Mouse (Mus musculus): Measurements from ENCODE around the gene Rps27. TPM values are rescaled to one million over a fixed set of nuclear protein-coding genes. Genes with fewer than 3 reads are reported as not detected.

Gene Rps27
- polyA plus RNA-seq, 1 experiment from 2014 or later = 1,915 TPM

- H3K4me2 ChIP-seq (replicated peaks) = no peak overlapping the region
- no peak overlapping the region for H3K9ac ChIP-seq
- ATAC-seq (ENCODE audit: insufficient number of reproducible peaks, low FRiP score, low TSS enrichment, low read depth) = no peak
- no peak overlapping the region for H3K27ac ChIP-seq (replicated peaks)
- no peaks in the 10 kb centered on the region for H3K9me3 ChIP-seq (replicated peaks)
- H3K4me1 ChIP-seq = peaks cover 11% of the 10 kb centered on the region
- H3K4me3 ChIP-seq (replicated peaks) = no peak overlapping the region
- H3K27me3 ChIP-seq = no peaks in the 10 kb centered on the region
- 79% methylated on average over 10 of the region's 10 CpGs for WGBS
- peaks cover 25% of the 10 kb centered on the region for H3K36me3 ChIP-seq
Observed at GRCm38 (mm10) chr3:90224331-90224730, 10.9 kb upstream of the Rps27 start.

GRCm38 (mm10) chr3:90222941-90223340 is 9.5 kb upstream of the Rps27 start:
- no peak overlapping the region for H3K27ac ChIP-seq (replicated peaks)
- no peak overlapping the region for H3K9ac ChIP-seq
- WGBS = 81% methylated on average over 3 of the region's 3 CpGs
- H3K4me2 ChIP-seq (replicated peaks) = no peak overlapping the region
- H3K9me3 ChIP-seq (replicated peaks) = no peaks in the 10 kb centered on the region
- peaks cover 11% of the 10 kb centered on the region for H3K4me1 ChIP-seq
- no peaks in the 10 kb centered on the region for H3K27me3 ChIP-seq
- H3K4me3 ChIP-seq (replicated peaks) = no peak overlapping the region
- no peak for ATAC-seq (ENCODE audit: insufficient number of reproducible peaks, low FRiP score, low TSS enrichment, low read depth)
- peaks cover 25% of the 10 kb centered on the region for H3K36me3 ChIP-seq

GRCm38 (mm10) chr3:90222455-90222854 is 9.0 kb upstream of the Rps27 start:
- no peak overlapping the region for H3K9ac ChIP-seq
- H3K4me3 ChIP-seq (replicated peaks) = no peak overlapping the region
- peaks cover 11% of the 10 kb centered on the region for H3K4me1 ChIP-seq
- no peak for ATAC-seq (ENCODE audit: insufficient number of reproducible peaks, low FRiP score, low TSS enrichment, low read depth)
- H3K36me3 ChIP-seq = peaks cover 25% of the 10 kb centered on the region
- no peak overlapping the region for H3K27ac ChIP-seq (replicated peaks)
- WGBS = 92% methylated on average over 4 of the region's 4 CpGs
- no peaks in the 10 kb centered on the region for H3K27me3 ChIP-seq
- no peaks in the 10 kb centered on the region for H3K9me3 ChIP-seq (replicated peaks)
- 0 out of 2 replicates have a peak overlapping the region, but pooled peaks have one; percentile 76 for H3K4me2 ChIP-seq (replicated peaks)

DNA sequence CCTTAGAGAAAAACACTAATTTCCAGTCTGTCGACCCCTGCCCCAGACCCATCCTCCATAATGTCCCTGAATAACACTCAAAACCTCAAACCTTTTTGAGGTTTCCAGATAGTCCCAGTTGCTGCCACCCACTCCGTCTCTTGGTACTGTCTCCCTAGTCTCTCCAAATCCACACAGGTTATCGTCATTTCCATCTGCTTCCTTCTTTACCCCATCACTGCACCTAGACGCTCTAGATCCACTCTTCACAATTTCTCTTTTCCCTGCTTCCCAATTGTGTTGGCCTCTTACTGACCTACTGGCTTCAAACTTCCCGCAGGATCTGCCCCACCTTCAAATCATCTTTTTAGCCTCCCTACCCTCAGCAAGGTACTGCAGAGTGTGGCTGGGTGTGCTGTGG is 7.7 kb upstream of the Rps27 start:
- Histone ChIP-seq H3K4me2 (replicated peaks) (peak overlapping the region; percentile 76), H3K36me3 (peaks cover 25% of the 10 kb centered on the region), H3K4me3 (replicated peaks) (peak overlapping the region; percentile 57), H3K27me3 (no peaks in the 10 kb centered on the region), H3K27ac (replicated peaks) (peak overlapping the region; percentile 87; the same call in 1 of the 2 replicates), H3K9me3 (replicated peaks) (no peaks in the 10 kb centered on the region), H3K9ac (peak overlapping the region; percentile 44), H3K4me1 (peaks cover 11% of the 10 kb centered on the region)
- WGBS = 15% methylated on average over 5 of the region's 5 CpGs
- ATAC-seq (ENCODE audit: insufficient number of reproducible peaks, low FRiP score, low TSS enrichment, low read depth) = no peak

DNA sequence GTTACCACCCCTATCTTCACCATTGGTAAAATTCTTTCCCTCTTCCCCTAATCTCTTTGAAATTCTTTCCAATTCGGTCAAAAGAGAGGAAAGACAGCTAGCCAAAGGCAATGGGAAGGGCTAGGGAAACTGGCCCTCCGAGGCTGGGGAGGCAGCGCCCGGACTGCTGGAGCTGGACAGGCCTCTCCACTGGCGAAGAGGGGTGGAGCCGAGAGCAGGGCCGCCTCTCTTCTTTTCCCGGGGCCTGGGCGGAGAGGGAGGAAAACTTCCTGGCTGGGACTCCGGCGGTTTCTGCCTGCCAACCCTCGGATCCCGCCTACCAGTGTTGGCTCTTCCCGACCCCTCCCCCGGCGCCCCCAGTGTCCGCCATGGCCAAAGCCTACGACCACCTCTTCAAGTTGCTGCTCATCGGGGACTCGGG is 7.1 kb upstream of the Rps27 start:
- Histone ChIP-seq H3K9me3 (replicated peaks) (no peaks in the 10 kb centered on the region), H3K27me3 (no peaks in the 10 kb centered on the region), H3K4me1 (peaks cover 11% of the 10 kb centered on the region), H3K36me3 (peaks cover 19% of the 10 kb centered on the region), H3K4me2 (replicated peaks) (peak overlapping the region; percentile 76), H3K4me3 (replicated peaks) (peak overlapping the region; percentile 57), H3K9ac (peak overlapping the region; percentile 44), H3K27ac (replicated peaks) (peak overlapping the region; percentile 87)
- WGBS = 1% methylated on average over 20 of the region's 20 CpGs
- ATAC-seq (ENCODE audit: insufficient number of reproducible peaks, low FRiP score, low TSS enrichment, low read depth) = peak; percentile 90

DNA sequence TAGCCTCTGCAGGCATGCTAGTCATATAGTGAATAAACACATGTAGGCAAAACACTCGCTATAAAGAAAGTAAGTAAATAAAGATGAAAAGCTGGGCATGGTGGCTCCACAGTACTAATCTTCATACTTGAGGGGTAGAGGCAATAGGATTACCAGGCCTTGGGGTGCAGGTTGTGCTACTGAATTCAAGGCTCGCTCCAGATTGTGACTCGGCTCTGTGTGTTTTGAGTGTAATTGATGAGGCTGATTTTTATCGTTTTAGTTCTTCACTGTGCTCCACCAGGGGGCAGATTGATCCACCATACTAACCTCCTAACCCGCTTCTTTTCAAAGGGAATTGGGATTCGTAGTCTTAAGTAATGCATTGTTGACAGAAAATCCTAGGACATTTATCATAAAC is 6.6 kb upstream of the Rps27 start:
- H3K27me3 ChIP-seq = no peaks in the 10 kb centered on the region
- H3K4me3 ChIP-seq (replicated peaks) = peak overlapping the region; percentile 57
- WGBS = 10% methylated on average over 6 of the region's 6 CpGs
- peak overlapping the region; percentile 44; the same call in 1 of the 2 replicates for H3K9ac ChIP-seq
- peaks cover 14% of the 10 kb centered on the region for H3K36me3 ChIP-seq
- no peak for ATAC-seq (ENCODE audit: insufficient number of reproducible peaks, low FRiP score, low TSS enrichment, low read depth)
- peak overlapping the region; percentile 76 for H3K4me2 ChIP-seq (replicated peaks)
- H3K9me3 ChIP-seq (replicated peaks) = no peaks in the 10 kb centered on the region
- H3K4me1 ChIP-seq = peaks cover 11% of the 10 kb centered on the region
- H3K27ac ChIP-seq (replicated peaks) = peak overlapping the region; percentile 87

DNA sequence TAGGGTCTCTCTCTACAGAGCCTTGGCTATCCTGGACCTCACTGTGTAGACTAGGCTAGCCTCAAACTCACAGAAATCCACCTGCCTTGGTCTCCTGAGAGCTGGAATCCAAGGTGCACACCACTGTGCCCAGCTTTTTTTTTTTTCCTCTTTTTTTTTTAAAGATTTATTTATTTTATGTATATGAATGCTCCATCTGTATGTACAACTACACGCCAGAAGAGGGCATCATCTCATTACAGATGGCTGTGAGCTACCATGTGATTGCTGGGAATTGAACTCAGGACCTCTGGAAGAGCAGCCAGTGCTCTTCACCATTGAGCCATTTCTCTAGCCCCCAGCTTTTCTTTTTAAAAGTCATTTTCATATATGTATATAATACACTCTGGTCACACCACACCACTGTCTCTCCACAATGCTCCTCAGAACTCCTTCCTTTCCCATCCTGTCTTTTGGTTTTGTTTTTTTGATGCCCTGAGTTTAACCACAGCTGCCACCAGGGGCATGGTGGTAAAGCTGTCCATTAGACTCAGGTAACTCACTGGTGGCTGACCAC is 2.5 kb upstream of the Rps27 start:
- no peak overlapping the region for H3K9ac ChIP-seq
- no peaks in the 10 kb centered on the region for H3K9me3 ChIP-seq (replicated peaks)
- no peaks in the 10 kb centered on the region for H3K27me3 ChIP-seq
- H3K4me2 ChIP-seq (replicated peaks) = no peak overlapping the region
- 33% methylated on average over 1 of the region's 1 CpGs for WGBS
- ATAC-seq (ENCODE audit: insufficient number of reproducible peaks, low FRiP score, low TSS enrichment, low read depth) = no peak
- H3K36me3 ChIP-seq = peaks cover 12% of the 10 kb centered on the region
- H3K27ac ChIP-seq (replicated peaks) = no peak overlapping the region
- H3K4me1 ChIP-seq = peaks cover 26% of the 10 kb centered on the region
- H3K4me3 ChIP-seq (replicated peaks) = no peak overlapping the region

- 13% methylated on average over 12 of the region's 12 CpGs for WGBS
- Histone ChIP-seq H3K4me2 (replicated peaks) (peak overlapping the region; percentile 56), H3K4me1 (peaks cover 22% of the 10 kb centered on the region), H3K27ac (replicated peaks) (peak overlapping the region; percentile 92), H3K9ac (no peak overlapping the region), H3K4me3 (replicated peaks) (peak overlapping the region; percentile 91), H3K36me3 (peaks cover 26% of the 10 kb centered on the region), H3K27me3 (no peaks in the 10 kb centered on the region), H3K9me3 (replicated peaks) (no peaks in the 10 kb centered on the region)
- no peak for ATAC-seq (ENCODE audit: insufficient number of reproducible peaks, low FRiP score, low TSS enrichment, low read depth)
Observed at GRCm38 (mm10) chr3:90213956-90214684, 669 bp upstream of the Rps27 start.

DNA sequence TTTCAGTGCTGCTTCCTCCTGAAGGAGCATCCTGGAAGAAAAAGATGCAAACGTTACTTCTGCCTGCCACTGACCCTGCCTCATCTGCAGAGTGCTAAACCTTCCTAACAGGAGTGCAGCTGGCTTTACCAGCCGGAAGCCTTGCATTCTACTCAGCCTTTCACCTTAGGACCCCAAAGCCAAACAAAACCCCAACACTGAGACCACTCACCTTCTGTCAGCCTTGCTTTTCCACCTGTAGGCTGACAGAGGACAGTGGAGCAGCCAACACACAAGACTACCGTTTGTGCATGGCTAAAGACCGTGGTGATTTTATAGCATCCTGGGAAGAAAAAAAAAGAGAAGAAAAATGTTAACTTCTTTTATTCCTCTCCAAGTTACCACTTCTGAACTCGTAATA is 728 bp downstream of the Rps27 start:
- ATAC-seq (ENCODE audit: insufficient number of reproducible peaks, low FRiP score, low TSS enrichment, low read depth) = no peak
- WGBS = 7% methylated on average over 5 of the region's 5 CpGs
- Histone ChIP-seq H3K9ac (peak overlapping the region; percentile 91), H3K9me3 (replicated peaks) (no peaks in the 10 kb centered on the region), H3K4me1 (peaks cover 27% of the 10 kb centered on the region), H3K36me3 (peaks cover 38% of the 10 kb centered on the region), H3K27me3 (no peaks in the 10 kb centered on the region), H3K27ac (replicated peaks) (no peak overlapping the region; the same call in 1 of the 2 replicates), H3K4me2 (replicated peaks) (peak overlapping the region; percentile 89), H3K4me3 (replicated peaks) (peak overlapping the region; percentile 91)

DNA sequence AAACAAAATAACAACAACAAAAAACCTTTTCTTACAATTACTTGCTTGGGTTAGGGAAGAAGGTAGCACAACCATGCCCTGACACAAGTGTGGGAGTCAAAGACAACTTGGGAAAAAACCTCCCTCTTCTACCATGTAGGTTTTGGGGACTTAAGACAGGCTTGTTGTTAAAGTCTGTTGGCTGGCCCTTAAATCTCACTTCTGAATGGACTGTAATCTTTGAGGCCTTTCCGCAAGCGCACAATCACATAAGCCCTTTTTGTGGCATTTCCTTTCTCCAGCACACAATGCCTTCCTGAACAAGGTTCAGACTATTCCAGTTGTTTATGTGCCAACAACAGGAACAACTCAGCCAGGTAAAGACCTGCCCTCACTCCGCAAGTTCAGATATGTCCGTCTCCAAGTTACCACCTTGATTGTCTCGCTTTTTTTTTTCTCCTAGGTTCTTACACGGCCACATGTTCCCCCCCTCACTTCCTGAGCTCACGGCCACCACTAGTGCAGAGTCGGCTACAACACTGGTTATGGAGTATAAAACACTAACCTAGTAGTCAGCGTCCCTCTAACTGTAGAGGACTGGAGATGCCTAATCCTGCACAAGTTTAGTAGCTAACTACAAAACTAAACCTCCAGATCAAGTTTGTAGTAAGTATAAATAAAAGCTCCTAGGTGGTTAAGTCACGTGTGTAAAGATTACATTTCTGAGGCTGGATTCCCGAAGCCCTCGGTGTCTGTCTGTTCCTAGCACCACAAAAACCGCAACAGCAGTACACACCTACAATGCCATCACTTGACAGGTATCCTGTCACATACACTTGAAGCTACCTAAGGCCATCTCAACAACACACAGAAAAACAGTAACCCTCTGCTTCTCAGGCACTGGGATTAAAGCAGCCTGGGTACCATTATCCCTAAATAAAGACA is 1.7 kb downstream of the Rps27 start:
- peak overlapping the region; percentile 12; the same call in 1 of the 2 replicates for H3K9ac ChIP-seq
- H3K4me3 ChIP-seq (replicated peaks) = peak overlapping the region; percentile 91
- ATAC-seq (ENCODE audit: insufficient number of reproducible peaks, low FRiP score, low TSS enrichment, low read depth) = no peak
- H3K36me3 ChIP-seq = peaks cover 41% of the 10 kb centered on the region
- WGBS = 69% methylated on average over 13 of the region's 13 CpGs
- H3K4me1 ChIP-seq = peaks cover 27% of the 10 kb centered on the region
- H3K27ac ChIP-seq (replicated peaks) = no peak overlapping the region
- peak overlapping the region; percentile 89 for H3K4me2 ChIP-seq (replicated peaks)
- no peaks in the 10 kb centered on the region for H3K27me3 ChIP-seq
- H3K9me3 ChIP-seq (replicated peaks) = no peaks in the 10 kb centered on the region

Data from embryonic facial prominence, embryonic 15.5 days (tissue).